Mouse (Mus musculus): ENCODE results near the gene Dusp1. TPM values are rescaled to one million over a fixed set of nuclear protein-coding genes. Genes with fewer than 3 reads are reported as not detected.

Dusp1 gene
- polyA plus RNA-seq, 1 experiment from 2014 or later: 16.2 TPM

GRCm38 (mm10) chr17:26494642-26495468 is 67.1 kb downstream of the Dusp1 start:
- no peaks in the 10 kb centered on the region for H3K4me1 ChIP-seq (ENCODE audit: control insufficient read depth, insufficient read depth, low read length)
- H3K36me3 ChIP-seq (ENCODE audit: control insufficient read depth, insufficient read depth, low read length): no peaks in the 10 kb centered on the region
- H3K27ac ChIP-seq (ENCODE audit: low read length): no peak overlapping the region
- no peaks in the 10 kb centered on the region for H3K9me3 ChIP-seq (ENCODE audit: control insufficient read depth, low read depth, low read length)
- no peak overlapping the region for H3K9ac ChIP-seq (replicated peaks; ENCODE audit: low read depth, low read length)
- no peak for ATAC-seq (ENCODE audit: insufficient number of reproducible peaks, insufficient read depth, low FRiP score, low read depth)
- H3K4me2 ChIP-seq (replicated peaks; ENCODE audit: low read depth, low read length): no peak overlapping the region
- WGBS: 84% methylated on average over 4 of the region's 4 CpGs
- H3K4me3 ChIP-seq (ENCODE audit: low read depth, low read length): no peak overlapping the region
- H3K27me3 ChIP-seq (ENCODE audit: control insufficient read depth, insufficient read depth, low read length): no peaks in the 10 kb centered on the region

- Histone ChIP-seq H3K4me3 (ENCODE audit: low read depth, low read length) (no peak overlapping the region), H3K27me3 (ENCODE audit: control insufficient read depth, insufficient read depth, low read length) (no peaks in the 10 kb centered on the region), H3K4me1 (ENCODE audit: control insufficient read depth, insufficient read depth, low read length) (no peaks in the 10 kb centered on the region), H3K4me2 (replicated peaks; ENCODE audit: low read depth, low read length) (no peak overlapping the region), H3K9ac (replicated peaks; ENCODE audit: low read depth, low read length) (no peak overlapping the region), H3K27ac (ENCODE audit: low read length) (no peak overlapping the region), H3K36me3 (ENCODE audit: control insufficient read depth, insufficient read depth, low read length) (no peaks in the 10 kb centered on the region), H3K9me3 (ENCODE audit: control insufficient read depth, low read depth, low read length) (no peaks in the 10 kb centered on the region)
- no peak for ATAC-seq (ENCODE audit: insufficient number of reproducible peaks, insufficient read depth, low FRiP score, low read depth)
- 84% methylated on average over 3 of the region's 3 CpGs for WGBS
These were observed 69.7 kb downstream of the Dusp1 start for GRCm38 (mm10) chr17:26492246-26492645.

- no peaks in the 10 kb centered on the region for H3K36me3 ChIP-seq (ENCODE audit: control insufficient read depth, insufficient read depth, low read length)
- H3K9ac ChIP-seq (replicated peaks; ENCODE audit: low read depth, low read length): no peak overlapping the region
- no peak overlapping the region for H3K27ac ChIP-seq (ENCODE audit: low read length)
- 67% methylated on average over 2 of the region's 2 CpGs for WGBS
- no peak for ATAC-seq (ENCODE audit: insufficient number of reproducible peaks, insufficient read depth, low FRiP score, low read depth)
- no peaks in the 10 kb centered on the region for H3K27me3 ChIP-seq (ENCODE audit: control insufficient read depth, insufficient read depth, low read length)
- no peak overlapping the region for H3K4me3 ChIP-seq (ENCODE audit: low read depth, low read length)
- no peaks in the 10 kb centered on the region for H3K4me1 ChIP-seq (ENCODE audit: control insufficient read depth, insufficient read depth, low read length)
- H3K4me2 ChIP-seq (replicated peaks; ENCODE audit: low read depth, low read length): no peak overlapping the region
- H3K9me3 ChIP-seq (ENCODE audit: control insufficient read depth, low read depth, low read length): no peaks in the 10 kb centered on the region
These were observed 71.0 kb downstream of the Dusp1 start for GRCm38 (mm10) chr17:26490910-26491309.

GRCm38 (mm10) chr17:26490072-26490471 is 71.9 kb downstream of the Dusp1 start:
- H3K4me1 ChIP-seq (ENCODE audit: control insufficient read depth, insufficient read depth, low read length): no peaks in the 10 kb centered on the region
- H3K36me3 ChIP-seq (ENCODE audit: control insufficient read depth, insufficient read depth, low read length): no peaks in the 10 kb centered on the region
- no peaks in the 10 kb centered on the region for H3K27me3 ChIP-seq (ENCODE audit: control insufficient read depth, insufficient read depth, low read length)
- ATAC-seq (ENCODE audit: insufficient number of reproducible peaks, insufficient read depth, low FRiP score, low read depth): no peak
- no peaks in the 10 kb centered on the region for H3K9me3 ChIP-seq (ENCODE audit: control insufficient read depth, low read depth, low read length)
- H3K4me2 ChIP-seq (replicated peaks; ENCODE audit: low read depth, low read length): no peak overlapping the region
- WGBS: 88% methylated on average over 10 of the region's 10 CpGs
- no peak overlapping the region for H3K9ac ChIP-seq (replicated peaks; ENCODE audit: low read depth, low read length)
- no peak overlapping the region for H3K27ac ChIP-seq (ENCODE audit: low read length)
- no peak overlapping the region for H3K4me3 ChIP-seq (ENCODE audit: low read depth, low read length)

GRCm38 (mm10) chr17:26488711-26489403 is 73.1 kb downstream of the Dusp1 start:
- H3K4me1 ChIP-seq (ENCODE audit: control insufficient read depth, insufficient read depth, low read length): no peaks in the 10 kb centered on the region
- H3K27me3 ChIP-seq (ENCODE audit: control insufficient read depth, insufficient read depth, low read length): no peaks in the 10 kb centered on the region
- H3K4me3 ChIP-seq (ENCODE audit: low read depth, low read length): no peak overlapping the region
- no peak overlapping the region for H3K4me2 ChIP-seq (replicated peaks; ENCODE audit: low read depth, low read length)
- 64% methylated on average over 8 of the region's 8 CpGs for WGBS
- no peak for ATAC-seq (ENCODE audit: insufficient number of reproducible peaks, insufficient read depth, low FRiP score, low read depth)
- no peak overlapping the region for H3K27ac ChIP-seq (ENCODE audit: low read length)
- H3K9me3 ChIP-seq (ENCODE audit: control insufficient read depth, low read depth, low read length): no peaks in the 10 kb centered on the region
- H3K36me3 ChIP-seq (ENCODE audit: control insufficient read depth, insufficient read depth, low read length): no peaks in the 10 kb centered on the region
- H3K9ac ChIP-seq (replicated peaks; ENCODE audit: low read depth, low read length): no peak overlapping the region

GRCm38 (mm10) chr17:26487917-26488316 is 74.0 kb downstream of the Dusp1 start:
- ATAC-seq (ENCODE audit: insufficient number of reproducible peaks, insufficient read depth, low FRiP score, low read depth): no peak
- Histone ChIP-seq H3K9me3 (ENCODE audit: control insufficient read depth, low read depth, low read length) (no peaks in the 10 kb centered on the region), H3K27ac (ENCODE audit: low read length) (no peak overlapping the region), H3K9ac (replicated peaks; ENCODE audit: low read depth, low read length) (no peak overlapping the region), H3K27me3 (ENCODE audit: control insufficient read depth, insufficient read depth, low read length) (no peaks in the 10 kb centered on the region), H3K4me2 (replicated peaks; ENCODE audit: low read depth, low read length) (no peak overlapping the region), H3K36me3 (ENCODE audit: control insufficient read depth, insufficient read depth, low read length) (no peaks in the 10 kb centered on the region), H3K4me1 (ENCODE audit: control insufficient read depth, insufficient read depth, low read length) (no peaks in the 10 kb centered on the region), H3K4me3 (ENCODE audit: low read depth, low read length) (no peak overlapping the region)
- WGBS: 81% methylated on average over 4 of the region's 4 CpGs

GRCm38 (mm10) chr17:26487266-26487665 is 74.7 kb downstream of the Dusp1 start:
- no peaks in the 10 kb centered on the region for H3K9me3 ChIP-seq (ENCODE audit: control insufficient read depth, low read depth, low read length)
- no peaks in the 10 kb centered on the region for H3K36me3 ChIP-seq (ENCODE audit: control insufficient read depth, insufficient read depth, low read length)
- H3K9ac ChIP-seq (replicated peaks; ENCODE audit: low read depth, low read length): no peak overlapping the region
- ATAC-seq (ENCODE audit: insufficient number of reproducible peaks, insufficient read depth, low FRiP score, low read depth): no peak
- no peak overlapping the region for H3K4me3 ChIP-seq (ENCODE audit: low read depth, low read length)
- 48% methylated on average over 5 of the region's 5 CpGs for WGBS
- no peak overlapping the region for H3K4me2 ChIP-seq (replicated peaks; ENCODE audit: low read depth, low read length)
- no peak overlapping the region for H3K27ac ChIP-seq (ENCODE audit: low read length)
- no peaks in the 10 kb centered on the region for H3K27me3 ChIP-seq (ENCODE audit: control insufficient read depth, insufficient read depth, low read length)
- no peaks in the 10 kb centered on the region for H3K4me1 ChIP-seq (ENCODE audit: control insufficient read depth, insufficient read depth, low read length)

GRCm38 (mm10) chr17:26484626-26485421 is 77.1 kb downstream of the Dusp1 start:
- no peak for ATAC-seq (ENCODE audit: insufficient number of reproducible peaks, insufficient read depth, low FRiP score, low read depth)
- Histone ChIP-seq H3K27ac (ENCODE audit: low read length) (no peak overlapping the region), H3K4me2 (replicated peaks; ENCODE audit: low read depth, low read length) (no peak overlapping the region), H3K9ac (replicated peaks; ENCODE audit: low read depth, low read length) (no peak overlapping the region), H3K4me3 (ENCODE audit: low read depth, low read length) (no peak overlapping the region), H3K27me3 (ENCODE audit: control insufficient read depth, insufficient read depth, low read length) (no peaks in the 10 kb centered on the region), H3K9me3 (ENCODE audit: control insufficient read depth, low read depth, low read length) (no peaks in the 10 kb centered on the region), H3K4me1 (ENCODE audit: control insufficient read depth, insufficient read depth, low read length) (no peaks in the 10 kb centered on the region), H3K36me3 (ENCODE audit: control insufficient read depth, insufficient read depth, low read length) (no peaks in the 10 kb centered on the region)
- WGBS: 89% methylated on average over 14 of the region's 14 CpGs

All from stomach, embryonic 14.5 days (tissue).